Mouse (Mus musculus): ENCODE data around the gene Odf3.

The Odf3 gene

DNA sequence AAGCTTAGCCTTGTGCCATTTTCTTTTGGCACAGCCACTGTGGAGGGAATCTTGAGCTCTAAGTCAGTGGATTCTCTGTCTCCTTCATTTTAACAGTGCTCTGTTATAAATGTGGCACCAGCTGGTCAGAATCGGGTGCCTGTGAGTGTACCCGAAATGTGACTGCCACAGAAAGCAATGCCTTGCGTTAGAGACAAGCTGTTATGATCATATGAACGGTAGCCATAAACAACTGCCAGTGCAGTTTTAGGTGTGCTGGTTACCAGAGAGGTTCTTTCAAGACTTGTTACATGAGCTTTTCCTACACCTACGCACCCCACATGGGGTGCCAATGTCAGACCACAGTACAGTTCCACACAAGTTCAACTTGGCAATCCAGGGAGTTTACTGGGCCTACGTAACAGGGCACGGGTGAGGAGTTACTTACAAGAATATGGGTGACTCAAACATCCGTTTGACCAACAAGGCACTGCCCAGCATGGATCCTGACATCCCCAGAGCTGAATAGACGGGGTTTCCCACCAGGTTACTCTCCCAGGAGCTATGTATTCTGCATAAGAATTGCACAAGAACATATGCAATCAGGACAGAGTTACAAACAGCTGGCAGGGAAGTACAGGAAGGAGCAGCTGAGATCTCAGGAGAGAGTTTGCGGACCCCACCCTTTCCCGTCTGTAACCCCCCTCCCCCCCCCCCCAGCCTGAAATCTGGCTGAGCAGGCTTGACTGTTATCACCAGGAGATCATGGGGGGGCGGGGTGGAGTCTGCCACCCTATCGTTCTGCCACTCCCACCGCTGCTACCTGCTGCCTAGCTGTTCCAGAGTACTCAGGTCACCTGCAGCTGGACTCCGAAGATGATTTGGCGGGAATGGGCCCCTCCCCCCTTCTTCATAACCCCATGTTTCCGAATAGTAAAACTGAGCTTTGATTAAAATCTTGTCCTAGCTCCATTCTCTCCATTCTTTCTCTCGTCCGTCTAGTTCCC is 6.6 kb upstream of the Odf3 start:
- no peak for DNase-seq (ENCODE audit: extremely low read depth, insufficient read length, low spot score)

DNA sequence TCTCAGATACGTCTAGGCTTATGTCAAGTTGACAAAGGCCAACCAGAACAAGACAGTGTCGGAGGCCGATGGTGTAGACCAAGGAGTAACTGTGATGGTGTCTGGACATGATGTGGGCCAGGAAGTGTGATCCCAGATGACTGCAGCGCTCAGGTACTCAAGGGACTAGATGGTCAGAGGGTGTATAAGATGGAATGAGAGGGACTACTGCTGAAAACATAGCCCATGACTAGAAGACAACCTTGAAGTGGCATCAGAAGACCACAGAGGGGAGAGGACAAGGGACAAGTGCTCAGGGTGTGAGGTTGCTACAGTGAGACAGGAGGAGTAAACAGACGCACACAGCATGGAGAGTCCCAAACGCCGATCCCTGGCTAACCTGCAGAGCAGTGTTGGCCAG is 3.8 kb upstream of the Odf3 start:
- no peak for DNase-seq (ENCODE audit: extremely low read depth, insufficient read length, low spot score)

DNA sequence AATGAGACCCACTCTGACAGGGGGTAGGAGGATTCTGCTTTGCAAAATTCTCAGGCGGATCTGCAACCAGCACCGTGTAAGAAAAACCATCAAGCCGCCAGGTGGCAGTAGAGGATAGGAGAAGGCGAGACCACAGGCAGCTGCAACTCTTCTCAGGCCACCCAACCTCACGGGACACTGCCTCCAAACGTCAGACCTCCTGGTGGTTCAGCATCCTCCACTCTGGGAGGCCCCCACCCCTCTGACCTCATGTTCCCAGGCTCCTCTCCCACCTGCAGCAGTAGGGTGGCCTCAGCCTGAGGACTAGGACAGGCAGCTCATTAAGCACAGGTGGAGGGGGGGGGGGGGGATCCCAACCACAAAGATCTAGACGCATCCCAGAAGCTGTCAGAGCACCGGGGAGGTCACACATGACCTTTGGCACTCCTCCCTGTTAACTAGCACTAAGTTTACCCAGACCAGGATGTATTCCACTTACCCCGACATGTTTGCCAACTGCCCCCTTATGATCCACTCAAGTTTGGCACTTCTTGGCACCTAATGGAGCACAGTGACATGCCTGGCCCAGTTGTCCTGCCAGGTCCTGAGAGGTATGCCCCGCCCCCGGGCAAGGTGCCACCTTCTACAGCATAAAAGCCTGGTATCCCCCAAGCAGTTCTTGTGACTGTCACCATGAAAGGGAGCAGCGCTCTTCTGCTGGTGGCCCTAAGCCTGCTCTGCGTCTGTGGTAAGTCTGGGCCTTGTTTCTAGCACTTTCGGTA is 2.5 kb upstream of the Odf3 start, which contains the start of gene Scgb1c1:
Gene Scgb1c1, plus strand, starts transcription at position 643 of the 761 bp plus-strand sequence.
- peak; percentile 55 for DNase-seq (ENCODE audit: extremely low read depth, insufficient read length, low spot score)

DNA sequence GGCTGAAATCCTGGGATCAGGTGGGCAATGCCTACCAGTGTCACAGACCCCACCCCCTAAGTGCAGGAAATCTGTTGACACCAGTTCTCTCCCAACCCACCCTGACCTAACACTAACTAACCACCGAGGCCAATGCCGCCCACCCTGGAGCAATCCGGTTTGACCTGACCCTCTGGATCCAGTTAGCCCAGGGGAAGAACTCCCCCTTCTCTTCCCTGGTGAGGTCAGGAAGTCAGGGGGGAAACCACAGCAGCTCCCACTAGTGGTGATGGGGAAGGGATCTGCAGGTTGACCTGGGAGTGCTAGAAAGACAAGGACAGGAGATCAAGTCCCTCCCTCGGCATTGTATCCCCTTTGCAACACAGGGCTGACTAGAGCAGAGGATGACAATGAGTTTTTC is 1.9 kb upstream of the Odf3 start:
- no peak for DNase-seq (ENCODE audit: extremely low read depth, insufficient read length, low spot score)

DNA sequence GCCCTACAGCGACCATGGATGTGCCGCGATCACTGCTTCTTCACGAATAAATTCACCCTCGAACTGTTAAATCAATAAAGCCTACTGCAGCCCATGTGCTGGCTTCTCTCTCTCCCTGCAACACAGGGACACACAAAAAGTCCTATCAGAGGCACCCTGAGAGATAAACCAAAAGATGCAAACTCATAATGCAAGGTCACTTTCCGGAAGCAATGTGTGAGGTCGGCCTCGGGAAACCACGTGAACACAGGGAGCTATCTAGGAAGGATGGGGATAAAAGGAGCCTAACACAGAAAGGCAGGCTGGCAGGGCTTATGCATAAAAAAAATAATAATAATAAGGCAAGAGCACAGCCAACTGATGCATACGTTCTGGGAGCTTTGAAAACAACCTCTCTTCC is 929 bp upstream of the Odf3 start:
- DNase-seq (ENCODE audit: extremely low read depth, insufficient read length, low spot score): no peak

DNA sequence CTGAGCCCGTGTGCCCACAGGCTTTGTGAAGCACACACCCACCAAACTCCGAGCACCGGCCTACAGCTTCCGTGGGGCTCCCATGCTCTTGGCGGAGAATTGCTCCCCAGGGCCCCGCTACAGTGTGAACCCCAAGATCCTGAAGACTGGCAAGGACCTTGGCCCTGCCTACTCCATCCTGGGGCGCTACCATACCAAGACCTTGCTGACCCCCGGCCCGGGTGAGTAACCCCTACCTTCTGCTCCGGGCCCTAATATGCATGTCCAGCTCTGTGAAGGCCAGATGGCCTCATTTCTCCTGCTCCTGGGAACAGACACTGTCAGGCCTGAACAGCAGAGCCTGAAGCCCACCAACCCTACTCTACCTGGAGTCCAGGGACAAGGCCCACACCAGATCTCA is 986 bp downstream of the Odf3 start:
- no peak for DNase-seq (ENCODE audit: extremely low read depth, insufficient read length, low spot score)

DNA sequence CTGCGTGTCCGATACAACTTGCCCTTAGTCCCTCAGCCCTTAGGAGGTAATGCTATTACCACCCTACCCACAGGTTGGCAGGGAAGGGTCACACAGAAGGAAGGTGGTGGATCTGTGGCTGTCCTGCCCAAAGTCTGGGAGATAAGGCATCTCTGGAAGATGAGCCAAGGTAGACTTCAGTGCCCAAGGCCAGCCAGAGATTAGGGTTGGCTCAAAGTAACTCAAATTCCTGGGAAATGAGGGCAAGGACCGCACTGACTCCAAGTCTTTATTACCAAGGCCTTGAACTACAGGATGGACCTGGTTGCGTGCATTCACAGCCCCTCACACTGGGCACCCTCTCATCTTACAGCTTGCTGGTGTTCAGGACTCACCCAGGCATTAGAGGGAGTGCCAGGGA is 4.3 kb downstream of the Odf3 start:
- no peak for DNase-seq (ENCODE audit: extremely low read depth, insufficient read length, low spot score)

DNA sequence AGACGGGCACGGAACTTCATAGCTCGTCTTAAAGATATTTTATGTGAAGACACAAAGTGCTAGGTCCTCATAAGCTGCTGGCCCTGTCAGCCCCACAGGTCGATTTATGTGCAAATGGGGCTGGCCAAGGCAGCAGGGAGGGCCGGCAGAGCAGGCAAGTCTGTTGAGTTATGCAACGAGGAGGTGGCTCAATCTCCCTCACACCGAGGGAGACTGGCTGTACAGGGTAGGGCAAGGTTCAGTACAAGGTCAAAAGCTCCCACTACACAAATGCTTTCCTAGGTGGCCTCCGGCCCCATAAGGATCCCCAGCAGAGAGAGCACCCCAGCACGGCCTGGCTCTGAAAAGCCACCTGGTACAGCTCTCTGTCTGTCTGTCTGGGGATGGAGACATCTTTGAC is 5.8 kb downstream of the Odf3 start:
- DNase-seq (ENCODE audit: extremely low read depth, insufficient read length, low spot score): no peak

DNA sequence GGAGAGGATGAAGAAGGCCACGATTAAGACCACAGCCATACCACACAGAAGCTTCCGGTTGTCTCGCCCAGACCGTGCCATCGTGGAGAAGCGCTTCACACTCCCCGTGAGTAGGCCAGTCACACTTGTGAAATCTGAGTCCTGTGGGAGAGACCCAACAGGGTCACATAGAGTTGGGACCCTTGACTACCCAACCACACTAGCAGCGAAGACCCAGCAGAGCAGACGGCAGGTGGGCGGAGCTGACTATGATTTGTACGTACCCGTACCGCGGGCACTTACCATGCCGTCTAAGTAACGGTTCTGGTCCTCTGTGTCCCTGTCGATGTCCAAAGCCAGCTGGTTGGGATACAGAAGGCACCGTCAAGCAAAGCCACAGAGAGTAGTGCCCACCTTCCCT is 6.9 kb downstream of the Odf3 start:
- no peak for DNase-seq (ENCODE audit: extremely low read depth, insufficient read length, low spot score)

DNA sequence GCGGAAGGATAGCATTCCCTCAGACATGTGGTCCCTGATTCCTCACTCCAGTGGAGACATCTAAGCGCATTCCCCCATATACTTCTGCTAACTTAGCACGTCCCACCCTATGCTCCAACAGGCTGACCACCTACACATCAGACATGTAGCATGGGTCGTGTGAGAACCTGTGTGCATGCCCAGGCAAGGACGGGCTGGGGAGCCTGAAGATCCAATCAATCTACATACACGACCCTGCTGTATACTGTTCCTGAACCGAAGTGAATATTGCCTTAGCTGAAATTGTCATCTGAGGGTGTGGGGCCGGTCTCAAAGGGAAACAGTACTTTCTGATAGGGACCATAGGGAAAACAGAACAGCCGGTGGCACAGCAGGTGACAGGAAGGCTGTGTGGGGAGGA is 7.6 kb downstream of the Odf3 start:
- no peak for DNase-seq (ENCODE audit: extremely low read depth, insufficient read length, low spot score)

DNA sequence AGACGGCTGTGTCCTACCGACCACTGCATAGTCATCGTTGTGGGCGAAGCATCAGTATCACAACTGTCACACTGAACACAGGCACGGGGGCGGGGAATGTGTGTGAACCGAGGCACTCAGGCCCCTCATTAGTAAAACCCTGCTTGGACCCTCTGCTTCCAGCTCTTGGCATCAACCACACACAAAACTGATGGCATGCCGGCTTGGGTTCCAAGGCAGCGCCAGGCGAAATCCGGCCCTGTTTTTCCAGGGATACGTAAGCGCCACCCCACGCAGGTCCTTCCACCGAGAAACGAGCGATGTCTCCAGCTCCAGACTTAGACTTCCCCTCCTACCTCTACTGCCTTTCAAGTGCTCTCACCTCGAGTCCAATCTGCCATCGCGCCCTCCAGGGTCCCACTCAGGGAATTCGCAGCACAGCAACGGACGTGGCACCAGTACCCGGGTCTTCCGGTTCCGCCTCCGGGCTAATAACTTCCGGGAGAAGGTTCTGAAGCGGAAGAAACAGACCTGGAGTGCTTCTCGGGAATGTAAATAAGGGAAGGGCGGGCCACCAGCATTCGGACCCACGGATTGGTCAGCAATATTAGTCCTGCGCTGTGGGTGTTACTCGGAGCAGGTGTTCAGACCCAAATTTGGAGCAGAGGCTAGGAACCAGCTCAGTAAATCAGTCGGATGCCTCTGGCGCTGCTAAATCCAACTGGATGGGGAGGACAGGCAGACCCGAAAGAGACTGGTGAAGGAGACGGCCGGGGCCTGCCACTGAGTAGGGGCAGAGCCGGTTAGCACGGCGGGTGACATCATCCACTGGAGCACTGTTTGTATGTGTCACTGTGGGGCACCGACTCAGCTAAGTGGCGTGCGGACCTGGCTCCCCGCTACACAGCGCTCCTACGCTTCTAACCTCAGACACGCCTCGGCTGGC is 8.5 kb downstream of the Odf3 start, which contains the start of gene Gm45785:
Gene Gm45785, minus strand, starts transcription at position 472 of the 925 bp plus-strand sequence.
- peak; percentile 85 for DNase-seq (ENCODE audit: extremely low read depth, insufficient read length, low spot score)

DNA sequence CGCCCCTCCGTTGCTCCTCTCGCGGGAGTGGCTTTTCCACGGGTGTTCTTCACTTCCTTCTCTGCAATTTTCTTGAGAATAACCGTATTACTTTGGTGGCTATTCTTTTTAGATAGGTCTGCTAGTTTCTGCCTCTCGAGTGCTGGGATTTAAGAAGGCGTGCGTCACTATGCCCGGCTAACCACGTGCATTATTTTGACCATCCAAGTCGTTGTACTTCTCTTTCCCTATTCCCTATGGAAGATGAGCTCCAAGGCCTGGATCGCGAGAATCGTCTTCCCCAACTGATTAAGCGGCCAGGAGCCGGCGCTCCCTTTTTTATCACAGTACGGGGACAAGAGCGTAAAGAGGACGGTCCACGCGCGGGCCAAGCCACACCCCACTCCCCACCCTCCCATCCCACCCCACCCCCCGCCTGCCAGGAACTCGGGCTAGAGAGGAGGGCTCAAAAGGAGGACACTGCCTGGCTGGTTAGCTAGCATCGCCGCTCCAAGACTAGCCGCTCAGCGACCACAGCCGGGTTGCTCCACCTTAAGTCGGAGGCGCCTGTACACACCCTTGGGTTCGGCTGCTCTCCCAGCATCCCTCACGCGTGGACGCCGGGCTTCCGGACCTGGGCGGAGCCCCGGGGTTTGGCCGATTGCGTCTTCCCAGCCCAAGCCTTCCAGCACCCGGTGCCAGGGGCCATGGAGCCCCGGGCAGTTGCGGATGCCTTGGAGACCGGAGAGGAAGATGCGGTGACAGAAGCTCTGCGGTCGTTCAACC is 9.4 kb downstream of the Odf3 start, which contains the start of gene Ric8a:
Gene Ric8a, plus strand, starts transcription at position 173 of the 765 bp plus-strand sequence.
- DNase-seq (ENCODE audit: extremely low read depth, insufficient read length, low spot score): peak; percentile 91

DNA sequence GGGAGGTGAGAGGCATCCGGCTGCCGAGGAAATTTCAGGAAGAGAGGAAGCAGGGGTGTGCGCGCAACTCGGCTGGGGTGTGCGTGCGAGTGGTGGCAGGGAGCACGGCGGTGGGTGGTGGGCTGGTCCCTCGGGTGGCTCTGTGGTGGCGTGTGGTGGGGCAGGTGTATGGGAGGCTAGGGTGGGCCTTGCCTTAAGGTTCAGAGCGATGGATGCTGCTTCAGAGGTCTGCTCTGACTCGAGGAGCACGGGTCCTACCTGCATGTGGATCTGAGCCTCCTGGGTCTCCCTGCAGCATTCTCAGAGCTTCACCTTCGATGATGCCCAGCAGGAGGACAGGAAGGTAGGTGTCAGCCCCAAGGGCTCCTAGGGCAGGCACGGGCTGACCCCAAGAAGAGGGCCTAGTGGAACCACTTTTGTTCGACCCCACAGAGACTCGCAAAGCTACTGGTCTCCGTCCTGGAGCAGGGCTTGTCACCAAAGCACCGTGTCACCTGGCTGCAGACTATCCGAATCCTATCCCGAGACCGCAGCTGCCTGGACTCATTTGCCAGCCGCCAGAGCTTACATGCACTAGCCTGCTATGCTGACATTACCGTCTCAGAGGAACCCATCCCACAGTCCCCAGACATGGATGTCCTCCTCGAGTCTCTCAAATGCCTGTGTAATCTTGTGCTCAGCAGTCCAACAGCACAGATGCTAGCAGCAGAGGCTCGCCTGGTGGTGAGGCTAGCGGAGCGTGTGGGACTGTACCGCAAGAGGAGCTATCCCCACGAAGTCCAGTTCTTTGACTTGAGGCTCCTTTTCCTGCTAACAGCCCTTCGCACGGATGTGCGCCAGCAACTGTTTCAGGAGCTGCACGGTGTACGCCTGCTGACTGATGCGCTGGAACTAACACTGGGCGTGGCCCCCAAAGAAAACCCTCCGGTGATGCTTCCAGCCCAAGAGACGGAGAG is 10.2 kb downstream of the Odf3 start, which contains the start of gene Bet1l:
Gene Bet1l, minus strand, starts transcription at position 28 of the 956 bp plus-strand sequence.
- DNase-seq (ENCODE audit: extremely low read depth, insufficient read length, low spot score): no peak

DNA sequence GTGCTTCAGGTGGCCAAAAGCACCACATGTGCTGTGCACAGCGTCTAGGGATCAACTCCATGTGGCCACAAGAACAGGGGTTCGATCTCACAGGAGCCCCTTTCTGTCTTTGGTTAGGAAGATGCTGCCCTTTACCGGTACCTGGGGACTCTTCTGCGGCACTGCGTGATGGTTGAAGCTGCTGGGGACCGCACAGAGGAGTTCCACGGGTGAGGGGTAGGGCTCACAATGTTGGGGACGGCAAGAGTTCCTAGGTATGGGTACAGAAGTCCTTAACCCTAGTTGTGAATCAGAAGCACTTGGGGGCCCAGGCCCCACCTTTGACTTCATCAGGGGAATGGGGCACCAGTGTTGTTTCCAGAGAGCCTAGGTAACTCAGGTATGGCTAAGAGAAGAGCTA is 11.1 kb downstream of the Odf3 start:
- DNase-seq (ENCODE audit: extremely low read depth, insufficient read length, low spot score): no peak

DNA sequence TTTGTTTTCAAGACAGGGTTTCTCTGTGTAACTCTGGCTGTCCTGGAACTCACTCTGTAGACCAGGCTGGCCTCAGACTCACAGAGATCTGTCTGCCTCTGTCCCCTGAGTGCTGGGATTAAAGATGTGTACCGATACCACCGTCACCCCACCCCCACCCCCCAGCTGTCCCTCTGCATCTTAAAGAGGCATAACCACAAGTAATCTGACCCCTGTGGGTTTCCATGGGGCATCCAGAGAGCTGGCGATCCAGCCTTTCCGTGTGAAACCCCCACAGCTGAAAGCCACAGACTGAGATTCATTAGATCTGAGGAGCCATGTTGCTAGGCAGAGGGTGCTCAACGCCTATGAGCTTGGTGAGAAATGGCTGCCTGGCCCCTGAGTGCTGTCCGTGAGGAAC is 12.4 kb downstream of the Odf3 start:
- DNase-seq (ENCODE audit: extremely low read depth, insufficient read length, low spot score): no peak

DNA sequence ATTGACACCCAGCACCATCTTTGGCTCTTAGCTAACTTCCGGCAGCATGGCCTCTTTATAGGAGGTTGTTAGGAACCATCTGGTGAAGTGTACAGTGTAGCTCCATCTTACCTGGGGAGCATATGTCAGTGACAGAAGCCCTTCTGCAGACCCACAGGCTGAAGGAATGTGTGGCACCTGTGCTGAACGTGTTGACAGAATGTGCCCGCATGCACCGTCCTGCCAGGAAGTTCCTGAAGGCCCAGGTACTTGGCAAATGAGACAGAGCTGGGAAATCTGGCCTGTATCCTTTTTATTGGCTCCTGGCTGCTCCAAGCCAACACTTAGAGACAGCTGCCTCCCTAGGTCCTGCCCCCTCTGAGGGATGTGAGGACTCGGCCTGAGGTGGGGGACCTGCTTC is 13.1 kb downstream of the Odf3 start:
- no peak for DNase-seq (ENCODE audit: extremely low read depth, insufficient read length, low spot score)

DNA sequence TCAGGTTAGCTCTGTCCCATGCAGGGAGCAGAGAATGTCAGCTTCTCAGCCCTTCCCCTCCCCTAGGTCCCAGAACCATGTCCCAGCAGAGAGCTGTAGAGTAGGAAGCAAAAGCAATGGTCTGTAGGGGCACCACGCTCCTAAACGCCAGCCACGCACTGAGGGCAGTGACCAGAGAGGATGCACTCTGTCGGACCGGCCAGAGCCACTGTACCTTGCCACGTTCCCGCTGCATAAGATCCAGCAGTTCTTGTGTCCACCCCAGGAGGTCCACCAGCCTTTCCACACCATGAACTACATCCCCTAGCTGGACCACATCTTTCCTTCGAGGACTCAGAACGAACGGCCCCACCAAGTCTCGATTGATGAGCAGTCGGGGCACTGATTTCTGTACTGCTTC is 17.2 kb downstream of the Odf3 start:
- DNase-seq (ENCODE audit: extremely low read depth, insufficient read length, low spot score): no peak

DNA sequence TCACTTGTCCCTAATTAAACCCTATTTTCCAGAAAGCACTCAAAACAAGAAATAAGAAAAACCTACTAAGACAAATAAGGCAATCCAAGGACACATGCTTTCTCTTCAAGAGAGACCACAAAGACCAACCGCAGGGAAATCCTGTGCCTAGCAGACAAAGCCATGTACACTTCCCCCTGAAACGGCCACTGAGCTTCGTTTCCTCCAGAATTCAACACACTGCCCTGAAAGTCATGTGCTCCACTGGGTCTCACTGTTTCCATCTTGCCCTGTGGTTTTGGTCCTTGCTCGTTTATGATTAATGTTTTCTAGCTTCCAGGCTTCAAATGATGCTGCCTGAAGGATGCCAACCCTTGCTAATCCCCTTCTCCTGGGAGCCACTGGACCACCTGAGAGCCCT is 26.6 kb downstream of the Odf3 start:
- DNase-seq (ENCODE audit: extremely low read depth, insufficient read length, low spot score): no peak

DNA sequence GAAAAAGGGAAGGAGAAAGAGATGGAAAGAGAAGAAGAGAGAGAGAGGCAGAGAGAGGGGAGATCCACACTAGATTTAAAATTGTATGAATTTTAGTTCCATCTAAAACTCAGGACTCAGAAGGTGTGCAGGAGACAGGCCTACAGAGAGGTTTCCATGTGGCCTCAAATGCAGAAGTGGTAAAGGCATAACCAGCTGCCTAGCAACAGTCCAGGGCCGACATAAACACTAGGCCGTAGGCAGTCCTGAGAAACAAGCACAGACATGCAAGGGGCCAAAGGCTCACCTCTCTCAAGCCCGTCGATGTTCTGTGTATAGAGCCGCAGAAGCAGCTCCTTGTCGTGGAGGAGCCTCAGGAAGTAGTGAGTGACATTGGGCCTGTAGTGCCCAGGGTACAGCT is 29.8 kb downstream of the Odf3 start:
- DNase-seq (ENCODE audit: extremely low read depth, insufficient read length, low spot score): no peak
